Mouse (Mus musculus): ENCODE data around the gene Xylb. TPM values are rescaled to one million over a fixed set of nuclear protein-coding genes. Genes with fewer than 3 reads are reported as not detected.
"Not testable (repeated sequence)": the region's sequence is repeated elsewhere in the genome, so short reads cannot be mapped to it uniquely, and the experiment has no call there.

Xylb gene
- polyA plus RNA-seq, 1 experiment from 2014 or later: 5.0 TPM

- Histone ChIP-seq H3K9me3 (no peaks in the 10 kb centered on the region), H3K4me2 (replicated peaks) (no peak overlapping the region), H3K4me1 (peaks cover 12% of the 10 kb centered on the region), H3K36me3 (peaks cover 74% of the 10 kb centered on the region), H3K27me3 (no peaks in the 10 kb centered on the region), H3K9ac (replicated peaks) (no peak overlapping the region), H3K27ac (replicated peaks) (no peak overlapping the region), H3K4me3 (no peak overlapping the region)
- no peak for ATAC-seq (ENCODE audit: low FRiP score, low read depth)
- 94% methylated on average over 8 of the region's 8 CpGs for WGBS
These were observed 10.8 kb upstream of the Xylb start for GRCm38 (mm10) chr9:119346376-119346775.

- peaks cover 51% of the 10 kb centered on the region for H3K36me3 ChIP-seq
- no peak overlapping the region for H3K27ac ChIP-seq (replicated peaks)
- no peak overlapping the region for H3K9ac ChIP-seq (replicated peaks)
- WGBS: 89% methylated on average over 3 of the region's 3 CpGs
- no peak for ATAC-seq (ENCODE audit: low FRiP score, low read depth)
- H3K4me1 ChIP-seq: no peaks in the 10 kb centered on the region
- H3K27me3 ChIP-seq: no peaks in the 10 kb centered on the region
- no peak overlapping the region for H3K4me2 ChIP-seq (replicated peaks)
- no peaks in the 10 kb centered on the region for H3K9me3 ChIP-seq
- H3K4me3 ChIP-seq: no peak overlapping the region
These were observed 6.7 kb upstream of the Xylb start for GRCm38 (mm10) chr9:119350531-119350930.

GRCm38 (mm10) chr9:119350947-119351705 is 6.1 kb upstream of the Xylb start:
- no peaks in the 10 kb centered on the region for H3K4me1 ChIP-seq
- WGBS: 91% methylated on average over 10 of the region's 10 CpGs
- H3K27ac ChIP-seq (replicated peaks): no peak overlapping the region
- no peak overlapping the region for H3K4me2 ChIP-seq (replicated peaks)
- H3K9ac ChIP-seq (replicated peaks): no peak overlapping the region
- H3K27me3 ChIP-seq: no peaks in the 10 kb centered on the region
- no peaks in the 10 kb centered on the region for H3K9me3 ChIP-seq
- peaks cover 46% of the 10 kb centered on the region for H3K36me3 ChIP-seq
- no peak for ATAC-seq (ENCODE audit: low FRiP score, low read depth)
- no peak overlapping the region for H3K4me3 ChIP-seq

- Histone ChIP-seq H3K9me3 (no peaks in the 10 kb centered on the region), H3K9ac (replicated peaks) (no peak overlapping the region), H3K4me1 (no peaks in the 10 kb centered on the region), H3K36me3 (peaks cover 36% of the 10 kb centered on the region), H3K4me2 (replicated peaks) (no peak overlapping the region), H3K27me3 (no peaks in the 10 kb centered on the region), H3K4me3 (no peak overlapping the region), H3K27ac (replicated peaks) (no peak overlapping the region)
- ATAC-seq (ENCODE audit: low FRiP score, low read depth): peak; percentile 86
- 19% methylated on average over 4 of the region's 4 CpGs for WGBS
These were observed 5.1 kb upstream of the Xylb start for GRCm38 (mm10) chr9:119352060-119352459.

GRCm38 (mm10) chr9:119353926-119354325 is 3.3 kb upstream of the Xylb start:
- H3K4me1 ChIP-seq: no peaks in the 10 kb centered on the region; the same call in 1 of the 2 replicates
- no peak overlapping the region for H3K4me3 ChIP-seq
- H3K36me3 ChIP-seq: peaks cover 20% of the 10 kb centered on the region
- H3K4me2 ChIP-seq (replicated peaks): no peak overlapping the region
- no peak overlapping the region for H3K9ac ChIP-seq (replicated peaks)
- 77% methylated on average over 6 of the region's 6 CpGs for WGBS
- H3K27ac ChIP-seq (replicated peaks): no peak overlapping the region
- no peaks in the 10 kb centered on the region for H3K27me3 ChIP-seq
- no peak for ATAC-seq (ENCODE audit: low FRiP score, low read depth)
- H3K9me3 ChIP-seq: no peaks in the 10 kb centered on the region

GRCm38 (mm10) chr9:119355943-119356342 is 1.2 kb upstream of the Xylb start:
- H3K27ac ChIP-seq (replicated peaks): no peak overlapping the region
- WGBS: 82% methylated on average over 6 of the region's 6 CpGs
- no peak overlapping the region for H3K4me3 ChIP-seq
- H3K9ac ChIP-seq (replicated peaks): no peak overlapping the region
- no peaks in the 10 kb centered on the region for H3K9me3 ChIP-seq
- H3K27me3 ChIP-seq: no peaks in the 10 kb centered on the region
- H3K4me2 ChIP-seq (replicated peaks): no peak overlapping the region
- ATAC-seq (ENCODE audit: low FRiP score, low read depth): no peak
- no peaks in the 10 kb centered on the region; the same call in 1 of the 2 replicates for H3K4me1 ChIP-seq
- H3K36me3 ChIP-seq: peaks cover 6% of the 10 kb centered on the region

GRCm38 (mm10) chr9:119358058-119358429 is 863 bp downstream of the Xylb start:
- Histone ChIP-seq H3K27ac (replicated peaks) (no peak overlapping the region), H3K4me3 (peak overlapping the region; percentile 63), H3K27me3 (no peaks in the 10 kb centered on the region), H3K9ac (replicated peaks) (no peak overlapping the region), H3K36me3 (no peaks in the 10 kb centered on the region), H3K9me3 (no peaks in the 10 kb centered on the region), H3K4me2 (replicated peaks) (peak overlapping the region; percentile 89), H3K4me1 (no peaks in the 10 kb centered on the region; the same call in 1 of the 2 replicates)
- WGBS: 46% methylated on average over 9 of the region's 9 CpGs
- no peak for ATAC-seq (ENCODE audit: low FRiP score, low read depth)

- Histone ChIP-seq H3K4me1 (no peaks in the 10 kb centered on the region; the same call in 1 of the 2 replicates), H3K4me2 (replicated peaks) (no peak overlapping the region), H3K36me3 (no peaks in the 10 kb centered on the region), H3K9me3 (no peaks in the 10 kb centered on the region), H3K4me3 (no peak overlapping the region), H3K9ac (replicated peaks) (no peak overlapping the region), H3K27ac (replicated peaks) (no peak overlapping the region), H3K27me3 (no peaks in the 10 kb centered on the region)
- ATAC-seq (ENCODE audit: low FRiP score, low read depth): no peak
- WGBS: 94% methylated on average over 5 of the region's 5 CpGs
These were observed 4.2 kb downstream of the Xylb start for GRCm38 (mm10) chr9:119361416-119361815.

GRCm38 (mm10) chr9:119363229-119363628 is 6.0 kb downstream of the Xylb start:
- Histone ChIP-seq H3K4me3 (no peak overlapping the region), H3K36me3 (0 out of 2 replicates have a peak, but pooled peaks cover 4% of the 10 kb centered on the region), H3K27ac (replicated peaks) (no peak overlapping the region), H3K9me3 (no peaks in the 10 kb centered on the region), H3K27me3 (no peaks in the 10 kb centered on the region), H3K9ac (replicated peaks) (no peak overlapping the region), H3K4me2 (replicated peaks) (no peak overlapping the region), H3K4me1 (no peaks in the 10 kb centered on the region)
- ATAC-seq (ENCODE audit: low FRiP score, low read depth): no peak
- 93% methylated on average over 12 of the region's 12 CpGs for WGBS

- Histone ChIP-seq H3K27ac (replicated peaks) (no peak within 1 kb of the TSS), H3K9ac (replicated peaks) (no peak within 1 kb of the TSS), H3K27me3 (no peaks in the 10 kb centered on the region), H3K4me2 (replicated peaks) (no peak within 1 kb of the TSS), H3K36me3 (0 out of 2 replicates have a peak, but pooled peaks cover 4% of the 10 kb centered on the region), H3K4me1 (no peaks in the 10 kb centered on the region), H3K9me3 (no peaks in the 10 kb centered on the region), H3K4me3 (no peak within 1 kb of the TSS)
- 87% methylated on average over 7 of the region's 7 CpGs for WGBS
- ATAC-seq (ENCODE audit: low FRiP score, low read depth): no peak
These were observed 8.1 kb downstream of the Xylb start, which contains the start of gene Slc22a14 for GRCm38 (mm10) chr9:119365284-119365683. Slc22a14 (minus strand) TSS chr9:119365553.

- Histone ChIP-seq H3K4me1 (no peaks in the 10 kb centered on the region), H3K4me3 (no peak overlapping the region), H3K9me3 (no peaks in the 10 kb centered on the region), H3K27me3 (no peaks in the 10 kb centered on the region), H3K4me2 (replicated peaks) (no peak overlapping the region), H3K27ac (replicated peaks) (no peak overlapping the region), H3K36me3 (0 out of 2 replicates have a peak, but pooled peaks cover 4% of the 10 kb centered on the region), H3K9ac (replicated peaks) (no peak overlapping the region)
- no peak for ATAC-seq (ENCODE audit: low FRiP score, low read depth)
- 89% methylated on average over 3 of the region's 3 CpGs for WGBS
These were observed 11.2 kb downstream of the Xylb start for GRCm38 (mm10) chr9:119368367-119368766.

- not testable (repeated sequence) for H3K4me2 ChIP-seq (replicated peaks); H3K9me3 ChIP-seq; H3K4me3 ChIP-seq; ATAC-seq (ENCODE audit: low FRiP score, low read depth); H3K36me3 ChIP-seq; H3K27me3 ChIP-seq; H3K4me1 ChIP-seq; H3K27ac ChIP-seq (replicated peaks); H3K9ac ChIP-seq (replicated peaks)
- WGBS: 86% methylated on average over 4 of the region's 4 CpGs
These were observed 13.6 kb downstream of the Xylb start for GRCm38 (mm10) chr9:119370770-119371169.
